Comparison of ENCODE assay signal across 8 mouse cellular contexts in the genomic region with DNA sequence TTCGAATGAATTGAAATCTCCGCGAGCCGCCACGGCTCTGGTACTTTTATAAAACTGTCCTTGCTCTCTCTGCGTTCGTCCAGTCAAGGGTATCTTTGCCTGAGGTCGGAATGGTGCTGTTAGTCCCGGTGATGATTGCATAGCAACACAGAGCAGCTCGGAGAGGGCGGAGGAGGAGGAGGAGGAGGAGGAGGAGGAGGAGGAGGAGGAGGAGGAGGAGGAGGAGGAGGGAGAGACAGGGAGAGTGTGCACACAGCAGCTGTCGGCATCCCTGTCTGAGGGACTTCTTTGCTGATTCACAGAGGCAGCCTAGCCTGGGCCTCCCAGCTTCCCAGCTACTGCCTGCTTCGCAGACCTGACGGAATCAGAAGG. TPM values are rescaled to one million over a fixed set of nuclear protein-coding genes. Genes with fewer than 3 reads are reported as not detected.
DNase-seq lines count a peak whose midpoint lies in the region; ATAC-seq and TF ChIP-seq lines count a peak whose summit lies in the region.

No protein-coding gene starts in this region.

- no peaks in the 10 kb centered on the region for H3K4me1 ChIP-seq in heart, embryonic 11.5 days (ENCODE audit: control insufficient read depth, insufficient read depth, low read length)
- no peaks in the 10 kb centered on the region for H3K4me1 ChIP-seq in embryonic fibroblast, embryonic 13.5 days (ENCODE audit: control insufficient read depth, insufficient read depth, low read length)
- no peaks in the 10 kb centered on the region for H3K4me1 ChIP-seq in neural tube, embryonic 12.5 days

- no peak overlapping the region for H3K27ac ChIP-seq in heart, embryonic 11.5 days (ENCODE audit: low read depth, low read length)
- H3K27ac ChIP-seq in embryonic fibroblast, embryonic 13.5 days (ENCODE audit: insufficient read depth, low read length): no peak overlapping the region
- no peak overlapping the region for H3K27ac ChIP-seq in neural tube, embryonic 12.5 days

- H3K4me2 ChIP-seq in heart, embryonic 11.5 days: peak overlapping the region; percentile 61
- peak overlapping the region; percentile 58 for H3K4me2 ChIP-seq in neural tube, embryonic 12.5 days (replicated peaks)

- no peaks in the 10 kb centered on the region for H3K36me3 ChIP-seq in heart, embryonic 11.5 days (ENCODE audit: control insufficient read depth, insufficient read depth, low read length)
- H3K36me3 ChIP-seq in neural tube, embryonic 12.5 days: no peaks in the 10 kb centered on the region

- no peak for TF ChIP-seq CTCF in embryonic fibroblast, embryonic 13.5 days (IDR thresholded peaks at IDR 0.05; ENCODE audit: borderline replicate concordance, insufficient read depth, low read length)

- H3K9me3 ChIP-seq in heart, embryonic 11.5 days (replicated peaks; ENCODE audit: control insufficient read depth, low read length): no peaks in the 10 kb centered on the region
- H3K9me3 ChIP-seq in neural tube, embryonic 12.5 days: no peaks in the 10 kb centered on the region

- WGBS in heart, embryonic 11.5 days (ENCODE audit: insufficient replicate concordance): 30% methylated on average over 11 of the region's 14 CpGs
- WGBS in neural tube, embryonic 12.5 days: 34% methylated on average over 11 of the region's 14 CpGs

- no peak overlapping the region for H3K9ac ChIP-seq in heart, embryonic 11.5 days (ENCODE audit: low read depth, low read length)
- H3K9ac ChIP-seq in neural tube, embryonic 12.5 days: peak overlapping the region; percentile 38

- peak overlapping the region; percentile 36 for H3K4me3 ChIP-seq in heart, embryonic 11.5 days (ENCODE audit: low read depth, low read length)
- peak overlapping the region; percentile 33 for H3K4me3 ChIP-seq in embryonic fibroblast, embryonic 13.5 days (ENCODE audit: insufficient read depth, low read length)
- H3K4me3 ChIP-seq in neural tube, embryonic 12.5 days: peak overlapping the region; percentile 34

- DNase-seq in heart, adult 9 months (ENCODE audit: low spot score in 2 of 2): no peak
- peak; percentile 71 for DNase-seq in brain, adult 2 months (ENCODE audit: low read depth, low spot score)
- DNase-seq in layer of hippocampus, adult 9-11 months: peak; percentile 9
- DNase-seq in spleen, postnatal 14 days (ENCODE audit: low spot score in 2 of 2): no peak
- DNase-seq in gastrocnemius, adult 8-10 months (ENCODE audit: low spot score in 2 of 2): no peak

- ATAC-seq in heart, embryonic 11.5 days (replicated peaks; ENCODE audit: insufficient number of reproducible peaks, low FRiP score, low TSS enrichment): no peak
- ATAC-seq in neural tube, embryonic 12.5 days (ENCODE audit: low FRiP score, low read depth): peak; percentile 89

- TF ChIP-seq POLR2A in embryonic fibroblast, embryonic 13.5 days (IDR thresholded peaks at IDR 0.05; ENCODE audit: low read depth, low read length): 0 out of 2 replicates have a peak, but pooled peaks have one; percentile 24

- no peaks in the 10 kb centered on the region for H3K27me3 ChIP-seq in heart, embryonic 11.5 days (ENCODE audit: control insufficient read depth, insufficient read depth, low read length)
- H3K27me3 ChIP-seq in neural tube, embryonic 12.5 days (replicated peaks): no peaks in the 10 kb centered on the region

RNA-seq across cellular contexts. Expression of gene Drp2, which starts 0.2 kb away (rescaled TPM):
- 0.59 and 0.93 TPM in 2 replicates for polyA plus RNA-seq in heart, embryonic 11.5 days (2014; fragmentation: Nextera tagmentation; extraction: Ambion mirVana)
- 2.3 and 5.1 TPM in 2 replicates for polyA plus RNA-seq in embryonic fibroblast, embryonic 13.5 days (2011; ENCODE audit: insufficient read length, low read depth, missing spikeins)
- polyA plus RNA-seq in neural tube, embryonic 12.5 days (2016; fragmentation: Nextera tagmentation; extraction: Ambion mirVana): 10.3 and 11.7 TPM in 2 replicates
- 1 to 10 TPM; 1.7 to 5.4 (median 2.9) TPM for total RNA-seq in gastrocnemius, adult 8-10 months (2022)

Comparison
In these comparisons a context has a peak if more than half of its experiments do, and no peak if none do; other contexts are left out.
1. DNase-seq: peak in brain, adult 2 months (single experiment) and layer of hippocampus, adult 9-11 months (single experiment); none in heart, adult 9 months (0 of 2), spleen, postnatal 14 days (0 of 2) and gastrocnemius, adult 8-10 months (0 of 2).
2. Peak in every context shown above with its lines, with median percentiles within 50 percentile points of each other: H3K4me3 ChIP-seq.